Mouse (Mus musculus): ENCODE data around the gene Igf2bp1. TPM values are rescaled to one million over a fixed set of nuclear protein-coding genes. Genes with fewer than 3 reads are reported as not detected.
A peak's percentile ranks its signal among the peaks of the same experiment; 100 is the strongest.

Igf2bp1 gene
- total RNA-seq, 2 experiments from 2014 or later: not detected

DNA sequence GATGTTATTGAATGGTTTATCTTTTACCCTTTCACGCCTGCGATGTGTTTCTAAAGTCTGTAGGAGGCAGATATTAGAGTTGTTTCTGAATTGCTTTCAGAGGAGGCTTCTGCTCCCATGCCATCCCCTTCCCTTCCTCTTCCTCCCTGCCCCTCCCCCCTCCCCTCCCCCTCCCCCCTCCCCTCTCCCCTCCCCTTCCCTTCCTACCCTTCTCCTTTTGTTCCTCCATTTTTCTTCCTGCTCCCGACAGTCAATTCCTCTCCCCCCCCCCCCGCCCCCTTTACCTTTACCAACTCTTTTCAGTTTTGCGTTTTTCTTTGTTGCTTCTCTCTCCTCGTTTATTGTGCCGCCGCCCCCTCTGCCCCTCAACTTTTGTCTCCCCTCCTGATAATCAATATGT lies 6.2 kb upstream of the Igf2bp1 start:
- ATAC-seq (replicated peaks; ENCODE audit: low FRiP score, poor library complexity, severe bottlenecking): no peak

DNA sequence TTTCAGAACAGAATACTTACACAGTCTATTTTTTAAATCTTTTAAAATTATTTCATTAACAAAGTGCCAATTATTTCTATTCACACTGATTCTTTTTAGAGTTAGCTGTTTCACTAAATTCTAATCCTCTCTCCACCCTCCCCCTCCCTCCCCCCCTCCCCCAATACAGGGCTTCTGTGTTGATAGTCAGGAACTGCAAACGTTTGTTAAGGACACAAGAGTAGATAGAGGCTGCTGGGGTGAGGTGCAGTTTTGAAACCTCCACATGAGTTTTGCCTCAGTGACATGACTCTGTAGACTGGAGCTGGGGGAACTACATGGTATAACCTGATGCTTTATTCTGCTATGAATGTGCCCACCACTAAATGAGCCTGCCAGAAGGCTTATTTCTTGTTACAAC lies 3.1 kb upstream of the Igf2bp1 start:
- no peak for ATAC-seq (replicated peaks; ENCODE audit: low FRiP score, poor library complexity, severe bottlenecking)

- ATAC-seq (replicated peaks; ENCODE audit: low FRiP score, poor library complexity, severe bottlenecking): no peak
Measured at GRCm38 (mm10) chr11:96007516-96008235, 1.9 kb upstream of the Igf2bp1 start.

GRCm38 (mm10) chr11:96006852-96007515 lies 1.2 kb upstream of the Igf2bp1 start:
- ATAC-seq (replicated peaks; ENCODE audit: low FRiP score, poor library complexity, severe bottlenecking): no peak

DNA sequence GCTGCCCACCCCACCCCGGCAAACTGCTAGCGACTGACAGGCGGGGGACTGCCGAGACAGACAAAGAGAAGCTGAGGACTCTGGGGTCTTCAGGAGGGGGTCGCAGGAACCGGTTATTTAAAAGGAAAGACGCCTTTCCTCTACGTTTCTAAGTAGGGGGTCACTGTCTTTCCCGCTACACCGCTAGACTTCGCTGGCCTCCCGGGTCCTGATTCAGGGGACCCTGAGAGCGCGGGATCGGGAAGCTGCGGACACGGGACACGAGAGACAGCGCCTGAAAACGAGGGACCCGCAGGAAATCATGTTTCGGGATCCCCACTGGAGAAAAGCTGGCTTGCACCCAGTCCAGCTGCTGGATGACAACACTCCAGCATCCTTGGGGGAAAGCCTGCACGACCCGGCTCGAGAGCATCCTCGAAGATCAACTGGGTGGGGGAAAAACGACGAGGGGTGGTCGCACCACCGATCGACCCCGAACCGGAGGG lies 669 bp upstream of the Igf2bp1 start:
- no peak for ATAC-seq (replicated peaks; ENCODE audit: low FRiP score, poor library complexity, severe bottlenecking)

- ATAC-seq (replicated peaks; ENCODE audit: low FRiP score, poor library complexity, severe bottlenecking): no peak
Measured at GRCm38 (mm10) chr11:96004793-96005402, 842 bp downstream of the Igf2bp1 start.

GRCm38 (mm10) chr11:96003969-96004792 lies 1.6 kb downstream of the Igf2bp1 start:
- no peak for ATAC-seq (replicated peaks; ENCODE audit: low FRiP score, poor library complexity, severe bottlenecking)

DNA sequence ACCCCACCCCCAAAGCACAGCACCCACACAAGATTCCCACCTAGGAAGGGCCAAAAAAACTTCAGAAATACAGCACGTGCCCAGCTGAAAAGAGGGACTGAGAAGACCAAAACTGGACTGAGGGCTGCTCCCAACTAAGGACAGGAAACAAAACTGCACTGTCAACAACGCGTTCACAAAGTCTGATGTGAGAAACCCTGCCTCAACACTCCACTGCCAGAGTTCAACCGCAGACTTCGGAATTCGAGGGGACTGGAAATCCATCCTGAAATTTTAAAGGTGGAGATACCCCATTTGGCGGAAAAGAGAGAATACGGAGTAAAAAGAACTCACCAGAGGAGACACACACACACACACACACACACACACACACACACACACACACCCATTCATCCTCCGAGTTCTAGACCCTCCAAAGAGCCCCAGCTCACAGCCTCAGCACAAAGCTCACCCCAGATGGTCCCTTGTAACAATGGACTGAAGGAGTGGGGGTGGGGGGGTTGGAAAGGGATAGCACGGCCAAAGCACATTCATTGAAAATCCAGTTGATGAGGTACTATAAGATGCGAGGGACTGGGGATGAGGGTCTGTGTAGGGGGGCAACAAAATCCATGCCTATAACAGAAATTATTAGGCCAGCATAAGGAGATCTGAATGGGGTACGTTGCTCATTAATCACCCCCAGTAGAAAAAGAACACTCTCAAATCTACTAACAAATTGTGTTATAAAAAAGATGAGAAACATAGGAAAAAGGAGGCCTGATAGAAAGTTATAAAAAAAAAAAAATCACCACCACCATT lies 2.4 kb downstream of the Igf2bp1 start:
- ATAC-seq (replicated peaks; ENCODE audit: low FRiP score, poor library complexity, severe bottlenecking): no peak

GRCm38 (mm10) chr11:95994151-95994550 lies 11.6 kb downstream of the Igf2bp1 start:
- no peak for ATAC-seq (replicated peaks; ENCODE audit: low FRiP score, poor library complexity, severe bottlenecking)

DNA sequence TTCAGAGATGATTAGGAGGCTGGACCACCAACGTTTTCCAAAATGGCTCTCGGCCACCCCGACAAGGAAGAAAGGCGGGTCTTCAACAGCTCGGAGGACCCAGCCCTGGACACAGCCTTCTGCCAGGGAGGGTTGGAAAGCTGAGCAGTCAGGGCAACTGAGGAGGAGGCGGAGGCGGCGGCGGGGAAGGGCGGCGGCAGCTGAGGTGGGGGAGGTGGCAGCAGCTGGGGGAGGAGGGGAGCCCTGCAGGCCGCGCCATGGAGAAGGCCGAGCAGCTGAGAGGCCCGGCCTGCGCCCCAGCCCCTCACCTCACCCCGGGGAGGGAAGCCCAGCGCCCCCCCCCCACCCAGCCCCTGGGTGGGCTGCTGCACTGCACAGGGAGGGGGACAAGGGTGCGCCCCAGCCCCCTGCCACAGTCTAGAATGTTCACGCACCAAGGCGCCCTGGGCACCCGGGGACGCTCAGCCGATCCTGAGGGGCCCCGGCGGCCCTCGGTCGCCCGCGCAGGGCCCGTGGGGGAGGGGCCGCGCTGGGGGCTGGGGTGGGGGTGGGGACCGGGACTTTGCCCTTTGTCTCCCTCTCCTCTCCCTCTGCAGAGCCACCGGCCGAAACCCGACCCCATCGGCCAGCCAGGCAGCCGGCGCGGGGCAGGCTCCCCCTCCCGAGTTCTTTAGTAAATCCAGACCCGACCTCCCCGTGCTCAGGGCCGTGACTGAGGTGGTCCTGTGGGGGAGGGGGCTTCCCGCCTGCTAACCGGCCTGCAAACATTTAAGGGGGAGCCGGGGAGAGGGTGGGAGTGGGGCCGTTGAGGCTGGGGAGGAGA lies 14.6 kb downstream of the Igf2bp1 start:
- no peak for ATAC-seq (replicated peaks; ENCODE audit: low FRiP score, poor library complexity, severe bottlenecking)

DNA sequence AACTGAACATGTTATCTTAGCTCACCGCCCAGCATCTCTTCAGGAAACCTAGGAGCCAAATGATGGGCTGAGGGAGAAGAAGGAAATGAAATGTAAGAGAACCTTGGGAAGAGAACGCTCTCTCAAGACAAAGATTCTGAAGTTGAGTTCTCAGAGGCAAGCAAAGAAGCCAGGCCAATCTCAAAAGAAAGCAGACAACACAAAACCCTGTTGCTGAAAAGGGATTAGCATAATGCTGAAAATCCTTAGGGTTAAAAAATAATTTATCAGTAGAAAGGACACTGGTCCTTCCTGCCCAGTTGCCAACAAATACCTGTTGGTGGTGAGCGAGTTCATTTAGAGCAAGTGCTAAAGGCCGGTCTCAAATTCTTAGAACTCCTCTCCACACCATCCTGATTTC lies 15.3 kb downstream of the Igf2bp1 start:
- ATAC-seq (replicated peaks; ENCODE audit: low FRiP score, poor library complexity, severe bottlenecking): no peak

- ATAC-seq (replicated peaks; ENCODE audit: low FRiP score, poor library complexity, severe bottlenecking): no peak
Measured at GRCm38 (mm10) chr11:95989864-95990263, 15.9 kb downstream of the Igf2bp1 start.

DNA sequence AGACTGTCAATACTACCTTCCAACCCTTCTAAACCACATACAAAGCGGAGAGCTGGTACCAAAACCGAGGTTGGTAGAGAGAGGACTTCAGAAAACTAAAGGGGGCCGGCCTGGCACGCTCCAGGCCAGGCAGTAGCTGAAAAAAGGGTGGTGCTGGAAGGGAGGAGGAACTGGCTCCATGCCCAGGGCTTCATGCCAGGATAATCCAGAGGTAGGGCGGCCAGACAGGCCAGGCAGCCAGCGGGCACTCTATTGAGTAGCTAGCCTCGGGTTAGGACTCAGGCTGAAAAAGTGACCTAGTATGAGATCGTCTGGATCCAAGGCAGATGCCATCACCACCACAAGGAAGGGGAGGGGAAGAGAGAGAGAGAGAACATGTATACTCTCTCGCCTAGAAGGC lies 17.2 kb downstream of the Igf2bp1 start:
- ATAC-seq (replicated peaks; ENCODE audit: low FRiP score, poor library complexity, severe bottlenecking): peak; percentile 82

- 0 out of 2 replicates have a peak, but pooled peaks have one; percentile 30 for ATAC-seq (replicated peaks; ENCODE audit: low FRiP score, poor library complexity, severe bottlenecking)
Measured at GRCm38 (mm10) chr11:95987854-95988447, 17.8 kb downstream of the Igf2bp1 start.

DNA sequence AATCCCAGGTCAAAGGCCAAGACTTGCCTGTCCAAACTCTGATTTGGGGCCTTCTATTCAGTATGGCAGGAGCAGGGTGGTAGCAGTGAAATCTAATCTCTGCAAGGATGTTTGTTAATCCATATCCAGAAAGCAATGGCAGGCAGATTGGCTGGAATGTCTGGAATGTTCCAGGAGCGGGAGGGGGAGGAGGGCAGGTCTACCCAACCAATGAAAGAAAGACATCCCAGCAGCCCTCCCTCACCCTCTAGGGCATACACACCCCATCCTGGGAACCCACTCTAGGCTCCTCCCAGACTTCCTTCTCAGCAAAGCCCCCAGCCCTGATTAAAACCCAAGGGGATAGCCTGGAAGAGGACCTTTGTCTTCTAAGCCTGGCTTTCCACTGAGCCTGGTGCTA lies 23.3 kb downstream of the Igf2bp1 start:
- no peak for ATAC-seq (replicated peaks; ENCODE audit: low FRiP score, poor library complexity, severe bottlenecking)

- ATAC-seq (replicated peaks; ENCODE audit: low FRiP score, poor library complexity, severe bottlenecking): no peak
Measured at GRCm38 (mm10) chr11:95981804-95982203, 23.9 kb downstream of the Igf2bp1 start.

DNA sequence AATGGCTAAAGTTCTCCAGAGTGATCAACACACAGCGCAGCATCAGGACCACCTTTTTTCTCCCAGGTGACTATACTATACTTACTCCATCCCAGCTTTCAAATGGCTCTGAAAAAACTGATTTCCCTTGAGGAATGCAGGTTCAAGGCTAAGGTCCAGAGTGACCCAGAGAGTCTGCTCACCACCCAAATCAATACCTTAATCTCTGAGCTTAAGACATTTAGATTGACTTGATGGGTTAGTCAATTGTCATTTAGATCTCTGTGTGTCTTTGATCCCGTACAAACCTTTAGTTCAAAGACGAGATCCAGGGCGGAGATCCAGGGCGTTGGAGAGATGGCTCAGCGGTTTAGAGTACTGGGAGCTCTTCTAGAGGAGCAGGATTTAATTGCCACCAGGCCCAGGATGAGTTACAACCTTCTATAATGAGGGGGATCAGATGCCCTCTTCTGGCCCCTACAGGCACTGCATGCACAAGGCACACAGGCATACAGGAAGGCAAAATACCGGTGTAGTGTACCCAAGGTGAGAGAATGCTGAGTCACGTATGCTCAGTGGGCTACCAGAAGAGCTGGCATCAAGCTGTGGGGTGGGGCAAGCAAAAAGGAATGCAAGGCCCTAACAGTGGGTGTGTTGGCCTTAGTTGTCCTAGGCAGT lies 24.9 kb downstream of the Igf2bp1 start:
- ATAC-seq (replicated peaks; ENCODE audit: low FRiP score, poor library complexity, severe bottlenecking): 0 out of 2 replicates have a peak, but pooled peaks have one; percentile 51

DNA sequence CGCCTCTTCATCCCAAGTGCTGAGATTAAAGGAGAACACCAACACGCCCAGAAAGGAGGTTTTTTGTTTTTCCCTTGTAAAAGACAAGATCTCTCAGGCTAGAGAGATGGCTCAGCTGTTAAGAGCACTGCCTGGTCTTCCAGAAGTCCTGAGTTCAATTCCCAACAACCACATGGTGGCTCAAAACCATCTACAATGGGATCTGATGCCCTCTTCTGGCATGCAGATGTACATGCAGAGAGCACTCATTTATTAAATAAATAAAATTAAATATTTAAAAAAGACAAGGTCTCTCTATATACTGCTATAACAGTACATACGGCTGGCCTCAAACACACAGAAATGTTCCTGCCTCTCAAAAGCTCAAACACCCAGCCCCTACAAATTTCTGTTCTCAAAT lies 27.3 kb downstream of the Igf2bp1 start:
- no peak for ATAC-seq (replicated peaks; ENCODE audit: low FRiP score, poor library complexity, severe bottlenecking)
